In the genomic region with DNA sequence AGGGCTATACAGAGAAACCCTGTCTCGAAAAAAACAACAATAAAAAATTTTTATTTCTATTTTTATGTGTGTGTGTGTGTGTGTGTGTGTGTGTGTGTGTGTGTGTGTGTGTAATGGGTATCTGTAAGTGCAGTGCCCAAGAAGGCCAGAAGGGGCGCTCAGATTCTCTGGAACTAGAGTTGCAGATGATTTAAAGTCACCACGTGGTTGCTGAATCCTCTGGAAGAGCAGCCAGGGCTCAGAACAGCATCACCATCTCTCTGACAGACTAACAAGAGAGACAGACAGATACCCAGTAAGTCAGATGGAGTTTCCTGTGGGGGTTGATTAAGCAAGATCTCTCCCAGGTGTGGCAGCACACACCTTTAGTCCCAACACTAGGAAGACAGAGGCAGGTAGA, we compare ENCODE assay signal across 7 mouse cellular contexts.
DNase-seq lines count a peak whose midpoint lies in the region.

No protein-coding gene starts in this region.

- DNase-seq in kidney, postnatal 4 days = peak; percentile 47 to 58
- no peak for DNase-seq in kidney, adult 9 months
- DNase-seq in thymus, postnatal 4 days = peak; percentile 55
- no peak for DNase-seq in thymus, postnatal 14 days
- DNase-seq in NIH3T3 (ENCODE audit: low read depth) = peak; percentile 29
- no peak for DNase-seq in Muller cell, postnatal 12 days (ENCODE audit: inconsistent ontology term)
- DNase-seq in cerebellum, adult 11 months = no peak

Comparison
In these comparisons a context has a peak if more than half of its experiments do, and no peak if none do; other contexts are left out.
1. DNase-seq: peak in kidney, postnatal 4 days (2 of 2), thymus, postnatal 4 days (single experiment) and NIH3T3 (single experiment); none in kidney, adult 9 months (single experiment), thymus, postnatal 14 days (single experiment), Muller cell, postnatal 12 days (single experiment) and cerebellum, adult 11 months (single experiment).